Mouse (Mus musculus) neural tube, embryonic 14.5 days (tissue): ENCODE data around the gene Vwa7. TPM values are rescaled to one million over a fixed set of nuclear protein-coding genes. Genes with fewer than 3 reads are reported as not detected.

ENCODE experiments used
- ATAC-seq: fragments of 200-750 bp; cut with Nextera tagmentation; 2 replicates; pipeline ENCODE4 v1.8.0; 2017; ENCODE audit warnings: low read depth, mild to moderate bottlenecking, moderate TSS enrichment, moderate library complexity
- H3K27ac ChIP-seq: fragments of 300-500 bp; sonication (generic); 2 replicates; pipeline ENCODE4 v1.5.1; 2014; ENCODE audit warnings: low read depth, mild to moderate bottlenecking, control low read depth, low read length, moderate library complexity, mixed read lengths
- H3K27me3 ChIP-seq: fragments of 300-500 bp; sonication (generic); 2 replicates; pipeline ENCODE4 v1.6.1; 2014; ENCODE audit warnings: low read length; ENCODE audit not compliant: control insufficient read depth, insufficient read depth
- H3K36me3 ChIP-seq: fragments of 300-500 bp; sonication (generic); 2 replicates; pipeline ENCODE4 v1.6.1; 2014; ENCODE audit warnings: low read length, mixed read lengths; ENCODE audit not compliant: control insufficient read depth, insufficient read depth
- H3K4me1 ChIP-seq: fragments of 300-500 bp; sonication (generic); 2 replicates; pipeline ENCODE4 v1.6.1; 2014; ENCODE audit warnings: low read length; ENCODE audit not compliant: control insufficient read depth, insufficient read depth
- H3K4me2 ChIP-seq: fragments of 300-500 bp; sonication (generic); 2 replicates; pipeline ENCODE4 v1.6.1; 2014; ENCODE audit warnings: mild to moderate bottlenecking, low read depth, low read length, control low read depth
- H3K4me3 ChIP-seq: fragments of 300-500 bp; sonication (generic); 2 replicates; pipeline ENCODE4 v1.5.1; 2014; ENCODE audit warnings: low read depth, low read length, control low read depth, mixed read lengths
- H3K9ac ChIP-seq: fragments of 300-500 bp; sonication (generic); replicated peaks from 2 replicates; pipeline ENCODE4 v1.6.1; 2014; ENCODE audit warnings: low read depth, mild to moderate bottlenecking, control low read depth, low read length, mixed read lengths
- H3K9me3 ChIP-seq: fragments of 300-500 bp; sonication (generic); 2 replicates; pipeline ENCODE4 v1.6.1; 2016; ENCODE audit warnings: low read length; ENCODE audit not compliant: control insufficient read depth
- WGBS: fragments of 180-500 bp; shearing (Covaris S2); extraction: QIAGEN DNeasy Blood & Tissue Kit; methylation state at CpG from one replicate; pipeline ENCODE4 v1.1.7; 2014; 5-methylcytosine and 5-hydroxymethylcytosine counted together
- polyA plus RNA-seq: library from polyadenylated mRNA; unstranded; fragments of >200 nt; fragmentation: Nextera tagmentation; extraction: Ambion mirVana; gene quantifications from 2 replicates; pipeline ENCODE4 v1.2.1, GENCODE M21; 2014

The Vwa7 gene
- polyA plus RNA-seq, 1 experiment from 2014 or later: 0.11 TPM

DNA sequence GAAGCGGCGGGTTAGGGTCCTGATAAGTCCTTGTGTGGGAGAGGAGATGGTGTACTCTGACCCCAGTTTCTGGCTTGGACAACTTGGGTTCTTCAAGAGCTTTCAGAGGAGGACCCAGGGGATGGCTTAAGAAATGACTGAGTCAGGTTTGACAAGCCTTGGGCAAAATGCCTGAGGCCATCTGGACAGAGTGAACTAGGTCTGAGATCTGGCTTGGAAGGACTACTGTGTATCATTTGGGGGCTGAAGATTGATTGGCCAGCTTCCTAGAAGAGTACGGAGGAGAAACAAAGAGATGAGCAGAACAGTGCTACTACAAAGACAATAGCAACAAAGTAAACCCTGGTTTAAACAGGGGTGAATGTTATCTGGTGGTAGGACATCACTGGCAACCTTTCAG is 47.1 kb downstream of the Vwa7 start:
- Histone ChIP-seq H3K9me3 (no peaks in the 10 kb centered on the region), H3K4me1 (peaks cover 22% of the 10 kb centered on the region), H3K27me3 (0 out of 2 replicates have a peak, but pooled peaks cover 6% of the 10 kb centered on the region), H3K4me2 (no peak overlapping the region), H3K27ac (no peak overlapping the region), H3K9ac (no peak overlapping the region), H3K4me3 (no peak overlapping the region), H3K36me3 (peaks cover 9% of the 10 kb centered on the region)
- WGBS: 82% methylated on average over 3 of the region's 3 CpGs
- no peak for ATAC-seq

DNA sequence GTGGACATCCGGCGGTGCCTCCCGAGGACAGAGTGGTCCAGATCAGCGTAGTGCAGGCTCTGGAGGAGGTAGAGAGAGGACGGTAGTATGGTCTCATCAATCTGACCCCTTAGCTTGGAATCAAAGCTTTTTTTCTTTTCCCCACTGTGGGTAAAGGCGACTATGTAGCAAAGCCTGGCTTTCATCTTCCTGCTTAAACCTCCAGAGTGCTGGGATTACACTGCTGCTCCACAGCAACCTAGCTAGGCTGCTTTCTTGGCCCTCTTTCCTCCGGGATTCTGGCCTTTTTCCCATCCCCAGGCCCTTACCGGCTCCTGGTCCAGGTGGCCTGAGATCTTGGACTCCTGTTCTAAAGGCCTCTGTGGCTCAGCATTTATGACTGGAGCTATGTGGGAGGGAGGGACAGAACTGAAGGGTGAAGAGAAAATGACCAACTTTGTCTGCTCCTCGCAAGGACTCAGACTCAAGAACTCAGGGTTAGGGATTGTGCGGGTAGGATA is 48.0 kb downstream of the Vwa7 start:
- H3K36me3 ChIP-seq: peaks cover 9% of the 10 kb centered on the region
- WGBS: 42% methylated on average over 10 of the region's 10 CpGs
- peak overlapping the region; percentile 40; the same call in 1 of the 2 replicates for H3K4me2 ChIP-seq
- H3K4me1 ChIP-seq: peaks cover 22% of the 10 kb centered on the region
- H3K27ac ChIP-seq: no peak overlapping the region
- ATAC-seq: no peak
- H3K9ac ChIP-seq: no peak overlapping the region
- H3K4me3 ChIP-seq: no peak overlapping the region
- H3K9me3 ChIP-seq: no peaks in the 10 kb centered on the region
- 0 out of 2 replicates have a peak, but pooled peaks cover 6% of the 10 kb centered on the region for H3K27me3 ChIP-seq

DNA sequence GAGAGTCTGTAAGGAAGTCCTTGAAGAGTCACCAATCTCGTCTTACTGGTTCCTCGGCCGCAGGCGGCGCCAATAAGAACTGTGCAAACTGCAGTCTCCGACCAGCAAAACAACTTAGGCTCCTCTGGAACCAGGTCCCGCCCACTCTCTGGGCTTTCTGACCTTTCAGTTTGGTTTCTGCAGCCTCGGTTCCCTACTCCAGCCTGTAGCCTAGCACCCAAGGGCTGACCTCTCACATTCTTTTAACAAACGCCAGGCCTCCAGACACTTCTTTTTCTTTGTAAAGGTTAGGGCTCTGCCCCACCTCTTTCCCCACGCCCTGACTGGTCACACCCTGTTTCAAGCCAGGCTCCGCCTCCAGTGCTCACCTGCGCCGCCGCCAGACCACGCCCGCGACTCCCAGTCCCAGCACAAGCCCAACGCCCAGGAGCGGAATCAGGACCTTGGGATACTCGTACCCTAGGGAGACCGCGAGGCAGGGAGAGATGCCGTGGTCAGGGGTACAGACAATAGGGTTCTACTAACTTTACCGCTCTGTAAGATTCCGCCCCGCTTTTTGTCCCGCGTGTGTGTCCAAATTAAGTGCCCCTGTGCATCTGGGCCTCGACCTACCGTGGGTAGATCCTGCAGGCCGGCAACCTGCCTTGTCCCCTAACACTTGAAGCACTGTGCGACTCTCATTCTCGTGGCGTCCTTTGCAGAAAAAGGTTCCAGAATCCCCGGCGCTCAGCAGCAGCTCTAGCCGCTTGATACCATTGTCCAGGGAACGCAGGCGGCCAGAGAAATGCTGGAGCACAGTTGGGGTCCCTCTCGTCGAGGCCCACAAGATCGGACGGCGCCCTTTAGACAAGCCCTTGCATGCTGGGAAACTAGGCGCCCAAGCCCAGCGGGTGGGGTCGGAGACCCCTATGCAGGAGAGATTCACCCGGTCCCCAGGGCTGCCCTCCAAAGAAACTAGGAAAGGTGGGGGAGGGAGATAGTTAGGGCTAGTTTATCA is 48.9 kb downstream of the Vwa7 start, which contains the start of gene Ly6g6c:
TSS of gene Ly6g6c (plus strand) at position 438 of the 997 bp plus-strand sequence.
- no peaks in the 10 kb centered on the region for H3K9me3 ChIP-seq
- 0 out of 2 replicates have a peak within 1 kb of the TSS, but pooled peaks have one; percentile 1 for H3K4me3 ChIP-seq
- no peak within 1 kb of the TSS for H3K9ac ChIP-seq
- peaks cover 9% of the 10 kb centered on the region for H3K36me3 ChIP-seq
- H3K27ac ChIP-seq: no peak within 1 kb of the TSS
- 0 out of 2 replicates have a peak, but pooled peaks cover 6% of the 10 kb centered on the region for H3K27me3 ChIP-seq
- WGBS: 2% methylated on average over 48 of the region's 48 CpGs
- peak; percentile 30; the same call in 1 of the 2 replicates for ATAC-seq
- H3K4me2 ChIP-seq: peak within 1 kb of the TSS; percentile 40
- H3K4me1 ChIP-seq: peaks cover 16% of the 10 kb centered on the region

DNA sequence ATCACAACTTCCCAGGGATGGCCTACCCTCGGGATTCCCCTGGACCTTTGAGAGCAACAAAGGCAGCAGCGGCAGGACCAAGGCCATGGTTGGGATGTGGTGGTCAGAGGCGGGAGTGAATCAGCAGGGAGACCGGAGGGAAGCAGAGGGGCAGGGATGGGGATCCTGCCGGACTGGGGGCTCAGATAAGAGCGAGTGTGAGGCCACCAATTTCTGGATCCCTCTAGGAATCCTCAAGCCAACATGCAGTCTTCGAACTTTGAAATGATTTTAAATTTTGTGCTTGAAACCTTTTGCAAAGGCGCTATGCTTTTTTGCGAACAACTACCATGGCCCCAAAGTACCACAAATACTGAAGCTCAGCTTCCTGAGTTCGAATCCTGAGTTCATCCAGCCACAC is 49.7 kb downstream of the Vwa7 start, which contains the start of gene Mpig6b:
TSS of gene Mpig6b (minus strand) at position 101 of the 400 bp plus-strand sequence.
- H3K4me2 ChIP-seq: peak within 1 kb of the TSS; percentile 40
- no peak within 1 kb of the TSS for H3K9ac ChIP-seq
- WGBS: 51% methylated on average over 10 of the region's 10 CpGs
- H3K4me1 ChIP-seq: peaks cover 9% of the 10 kb centered on the region; the same call in 1 of the 2 replicates
- H3K27me3 ChIP-seq: 0 out of 2 replicates have a peak, but pooled peaks cover 6% of the 10 kb centered on the region
- H3K4me3 ChIP-seq: 0 out of 2 replicates have a peak within 1 kb of the TSS, but pooled peaks have one; percentile 1
- H3K27ac ChIP-seq: no peak within 1 kb of the TSS
- peaks cover 4% of the 10 kb centered on the region for H3K36me3 ChIP-seq
- H3K9me3 ChIP-seq: no peaks in the 10 kb centered on the region
- no peak for ATAC-seq

DNA sequence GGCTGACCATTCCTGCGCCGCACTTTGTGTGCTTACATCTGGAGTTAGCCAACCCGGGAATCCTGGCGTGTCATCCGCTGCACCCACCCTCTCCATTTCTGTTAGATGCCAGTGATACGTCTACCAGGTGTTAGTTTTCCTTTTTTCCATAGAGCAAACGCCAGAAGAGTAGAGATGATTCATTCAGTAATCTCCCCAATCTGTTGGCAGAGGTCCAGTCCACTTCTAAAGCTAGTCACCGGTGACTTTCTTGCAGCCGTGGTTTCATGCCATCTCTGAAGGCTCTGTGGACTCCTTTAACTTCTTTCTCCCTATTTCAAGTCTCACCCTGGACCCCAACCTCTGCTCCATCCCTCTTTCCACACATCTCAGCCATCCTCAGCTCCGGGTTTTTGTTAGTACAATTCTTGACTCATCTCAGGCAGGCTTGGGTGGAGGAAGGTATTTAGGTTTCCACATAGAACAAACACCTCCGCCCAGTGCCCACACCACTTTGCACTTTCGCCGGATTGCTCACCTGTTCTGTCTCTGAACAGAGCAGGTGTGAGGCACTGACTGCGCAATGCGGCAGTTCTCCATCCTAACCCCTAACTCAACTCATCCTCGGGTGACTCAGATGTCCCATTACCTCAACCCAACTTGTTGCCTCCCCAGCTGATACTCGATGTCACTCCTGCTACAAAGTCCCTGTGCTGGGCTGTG is 52.0 kb downstream of the Vwa7 start:
- no peaks in the 10 kb centered on the region for H3K9me3 ChIP-seq
- H3K4me3 ChIP-seq: no peak overlapping the region
- ATAC-seq: no peak
- no peak overlapping the region for H3K27ac ChIP-seq
- WGBS: 86% methylated on average over 17 of the region's 17 CpGs
- no peak overlapping the region for H3K9ac ChIP-seq
- no peaks in the 10 kb centered on the region for H3K36me3 ChIP-seq
- H3K4me1 ChIP-seq: 0 out of 2 replicates have a peak, but pooled peaks cover 9% of the 10 kb centered on the region
- no peak overlapping the region for H3K4me2 ChIP-seq
- 0 out of 2 replicates have a peak, but pooled peaks cover 6% of the 10 kb centered on the region for H3K27me3 ChIP-seq

DNA sequence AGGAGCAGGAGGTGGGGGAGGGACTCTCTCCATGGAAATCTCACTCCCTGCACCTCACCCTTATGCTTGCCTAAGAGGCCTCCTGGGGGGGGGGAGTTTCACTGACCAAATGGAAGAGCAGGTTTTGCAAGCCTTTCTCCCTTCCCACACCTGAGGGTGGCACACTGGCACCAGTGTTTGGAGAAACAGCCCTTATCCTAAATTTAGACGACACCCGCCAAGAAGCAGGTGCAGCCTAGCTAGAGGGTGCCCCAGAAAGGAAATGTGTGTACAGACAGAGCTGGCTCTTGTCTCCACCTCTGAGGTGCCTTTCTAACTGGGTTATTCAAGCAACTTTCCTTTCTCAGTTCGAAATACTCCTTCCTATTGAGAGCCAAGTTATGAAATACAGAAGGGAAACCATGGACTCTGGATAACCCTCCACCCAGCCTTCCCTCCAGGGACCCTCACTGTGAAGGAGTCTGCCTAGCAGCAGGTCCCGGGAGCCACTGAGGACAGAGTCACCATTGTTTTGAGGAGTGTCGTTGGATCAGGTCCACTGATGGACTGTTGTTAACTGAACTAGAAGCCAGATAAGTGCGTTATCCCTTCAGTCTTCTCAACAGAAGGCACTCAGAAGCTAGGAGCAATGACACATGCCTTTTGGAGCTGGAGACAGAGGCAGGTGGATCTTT is 54.3 kb downstream of the Vwa7 start:
- H3K4me3 ChIP-seq: no peak overlapping the region
- H3K36me3 ChIP-seq: no peaks in the 10 kb centered on the region
- no peak overlapping the region for H3K27ac ChIP-seq
- H3K4me2 ChIP-seq: no peak overlapping the region
- no peaks in the 10 kb centered on the region for H3K9me3 ChIP-seq
- no peaks in the 10 kb centered on the region for H3K27me3 ChIP-seq
- no peak overlapping the region for H3K9ac ChIP-seq
- ATAC-seq: no peak
- WGBS: 68% methylated on average over 6 of the region's 6 CpGs
- H3K4me1 ChIP-seq: no peaks in the 10 kb centered on the region

DNA sequence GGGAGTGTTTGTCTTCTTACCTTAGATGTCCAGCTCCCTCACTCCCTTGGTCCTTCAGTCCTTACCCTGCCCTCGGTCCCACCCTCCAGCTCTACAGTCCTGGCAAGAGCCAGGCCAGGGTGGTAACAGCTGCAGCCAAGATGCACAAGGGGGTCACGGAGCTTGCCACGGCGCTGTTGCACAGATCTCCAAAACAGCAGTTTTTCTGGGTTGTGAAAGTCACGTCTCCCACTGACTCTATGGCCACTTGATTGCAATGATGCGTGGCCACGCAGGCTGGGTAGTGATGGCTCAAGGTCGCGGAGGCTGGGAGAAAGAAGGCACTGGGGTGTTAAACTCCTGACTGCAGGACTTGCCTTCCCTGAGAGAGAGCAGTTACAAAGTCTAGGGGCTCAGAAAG is 55.1 kb downstream of the Vwa7 start:
- Histone ChIP-seq H3K4me2 (no peak overlapping the region), H3K4me1 (no peaks in the 10 kb centered on the region), H3K4me3 (no peak overlapping the region), H3K27ac (no peak overlapping the region), H3K27me3 (no peaks in the 10 kb centered on the region), H3K9me3 (no peaks in the 10 kb centered on the region), H3K9ac (no peak overlapping the region), H3K36me3 (no peaks in the 10 kb centered on the region)
- WGBS: 81% methylated on average over 9 of the region's 9 CpGs
- no peak for ATAC-seq

DNA sequence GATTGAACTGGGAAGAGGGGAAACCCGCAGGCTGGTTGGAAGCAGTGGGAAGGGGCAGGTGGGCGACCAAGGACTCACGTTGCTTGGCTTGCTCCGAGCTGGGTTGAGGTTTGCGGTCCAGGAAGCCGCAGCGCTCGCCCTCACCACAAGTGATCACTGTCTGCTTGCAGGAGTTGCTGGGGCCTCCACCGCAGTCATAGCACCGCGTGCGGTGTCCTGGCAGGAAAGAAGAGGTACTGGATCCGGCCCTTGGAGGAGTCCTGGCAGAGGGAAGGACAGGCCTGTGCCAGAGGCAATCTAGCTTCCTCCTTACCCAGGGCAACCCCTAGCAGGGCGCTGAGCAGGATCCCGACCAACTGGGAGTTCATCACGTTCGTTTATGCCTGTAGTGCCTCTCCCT is 57.7 kb downstream of the Vwa7 start:
- H3K27ac ChIP-seq: no peak overlapping the region
- H3K4me2 ChIP-seq: no peak overlapping the region
- no peak overlapping the region for H3K9ac ChIP-seq
- H3K36me3 ChIP-seq: no peaks in the 10 kb centered on the region
- H3K9me3 ChIP-seq: no peaks in the 10 kb centered on the region
- ATAC-seq: no peak
- no peaks in the 10 kb centered on the region for H3K27me3 ChIP-seq
- H3K4me1 ChIP-seq: peaks cover 5% of the 10 kb centered on the region; the same call in 1 of the 2 replicates
- WGBS: 35% methylated on average over 17 of the region's 17 CpGs
- H3K4me3 ChIP-seq: no peak overlapping the region
